Mouse (Mus musculus) small intestine, adult 2 months (tissue): ENCODE results near the gene Lgr5.

ENCODE experiments used
- CTCF ChIP-seq: fragments of 200-500 bp; IDR thresholded peaks from 2 replicates; pipeline ENCODE4 v1.5.1; 2012; ENCODE audit warnings: low read depth, mild to moderate bottlenecking, control low read depth, inconsistent platforms, low read length, moderate library complexity, mixed read lengths; ENCODE audit not compliant: insufficient replicate concordance, insufficient read length; ENCODE audit errors: extremely low read depth
- POLR2A ChIP-seq: fragments of 200-500 bp; IDR thresholded peaks from 2 replicates; pipeline ENCODE4 v1.6.1; 2012; ENCODE audit warnings: low read depth, mild to moderate bottlenecking, control low read depth, inconsistent platforms, low read length, moderate library complexity

GRCm38 (mm10) chr10:115505631-115506239, 81.8 kb downstream of the Lgr5 start:
- no peak for TF ChIP-seq CTCF
- TF ChIP-seq POLR2A = no peak
